Mouse (Mus musculus): ENCODE data around the gene Tbc1d10a. TPM values are rescaled to one million over a fixed set of nuclear protein-coding genes. Genes with fewer than 3 reads are reported as not detected.

Tbc1d10a gene
- 21.6 and 22.7 TPM in 2 replicates for polyA plus RNA-seq (2012)

DNA sequence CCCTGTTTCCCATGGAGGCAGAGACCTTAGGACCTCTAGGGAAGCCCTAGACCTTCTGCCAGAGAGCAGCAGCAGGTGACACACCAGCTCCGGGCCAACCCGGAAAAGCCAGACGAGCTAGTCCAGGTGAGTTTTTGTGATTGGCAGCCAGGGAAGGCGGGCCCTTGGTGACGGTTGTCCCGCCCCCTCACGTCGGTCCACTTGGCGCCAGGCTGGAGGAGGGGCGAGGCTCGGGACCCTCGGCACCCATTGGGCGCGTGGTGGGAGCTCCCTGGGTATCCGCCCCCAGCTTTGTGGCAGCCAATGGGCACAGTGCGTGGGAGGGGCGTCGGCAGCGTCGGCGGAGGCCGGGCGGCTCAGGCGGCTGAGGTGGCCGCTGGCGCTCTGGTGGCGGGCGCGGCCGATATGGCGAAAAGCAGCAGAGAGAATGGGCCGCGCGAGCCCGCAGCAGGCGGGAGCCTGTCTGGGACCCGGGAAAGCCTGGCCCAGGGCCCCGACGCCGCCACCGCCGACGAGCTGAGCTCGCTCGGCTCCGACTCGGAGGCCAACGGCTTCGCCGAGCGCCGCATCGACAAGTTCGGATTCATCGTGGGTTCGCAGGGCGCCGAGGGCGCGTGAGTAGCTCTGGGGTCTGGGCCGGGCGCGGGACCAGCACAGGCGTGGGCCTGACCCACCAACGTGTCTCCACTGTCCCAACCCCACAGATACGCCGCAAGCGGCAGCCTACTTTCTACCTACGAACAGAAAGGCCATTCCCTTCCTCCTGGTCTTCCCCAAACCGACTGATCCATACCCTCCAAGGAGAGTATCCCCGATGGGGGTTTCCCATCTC lies at the start of gene Tbc1d10a:
Tbc1d10a (plus strand) TSS at position 304 of the 832 bp plus-strand sequence.
- TF ChIP-seq GATA1 (IDR thresholded peaks at IDR 0.05; ENCODE audit: low read length), result no peak

DNA sequence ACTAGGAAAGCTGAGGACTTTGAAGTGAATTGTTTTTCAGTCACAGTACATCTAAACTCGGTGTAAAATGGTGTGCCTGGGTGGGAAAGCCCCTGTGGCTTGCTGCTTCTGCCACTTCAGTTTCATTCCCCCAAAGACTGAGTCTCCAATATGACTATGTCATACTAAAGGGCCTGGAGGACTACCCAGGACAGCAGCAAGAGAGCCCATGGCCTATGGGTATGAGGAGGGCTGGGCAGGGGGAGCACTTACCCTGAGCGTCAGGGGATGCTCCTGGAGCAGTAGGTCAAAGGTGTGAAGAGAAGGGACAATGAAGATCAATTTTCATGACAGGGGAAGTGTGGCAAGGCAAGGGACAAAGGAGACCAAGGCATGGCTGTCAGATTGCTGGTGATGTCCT lies 47.6 kb upstream of the Tbc1d10a start:
- TF ChIP-seq GATA1 (IDR thresholded peaks at IDR 0.05; ENCODE audit: low read length), result no peak

DNA sequence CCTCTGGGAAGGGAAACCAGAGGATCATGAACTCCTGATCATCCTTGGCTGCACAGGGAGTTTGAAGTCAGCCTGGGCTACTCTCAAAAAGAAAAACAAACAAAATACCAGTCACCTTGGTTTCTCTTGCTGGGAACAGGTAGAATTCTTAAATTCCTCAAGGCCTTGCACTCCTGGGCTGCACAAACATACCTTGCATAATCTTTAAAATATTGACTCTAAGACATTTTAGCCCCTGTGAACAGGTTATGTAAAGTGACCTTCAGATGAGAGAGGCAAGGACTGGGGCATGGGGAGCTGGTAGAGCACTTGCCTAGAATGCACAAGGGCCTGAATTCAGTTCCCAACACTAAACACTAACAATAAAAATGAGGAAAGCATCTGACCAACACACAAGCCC lies 45.1 kb upstream of the Tbc1d10a start:
- no peak for TF ChIP-seq GATA1 (IDR thresholded peaks at IDR 0.05; ENCODE audit: low read length)

DNA sequence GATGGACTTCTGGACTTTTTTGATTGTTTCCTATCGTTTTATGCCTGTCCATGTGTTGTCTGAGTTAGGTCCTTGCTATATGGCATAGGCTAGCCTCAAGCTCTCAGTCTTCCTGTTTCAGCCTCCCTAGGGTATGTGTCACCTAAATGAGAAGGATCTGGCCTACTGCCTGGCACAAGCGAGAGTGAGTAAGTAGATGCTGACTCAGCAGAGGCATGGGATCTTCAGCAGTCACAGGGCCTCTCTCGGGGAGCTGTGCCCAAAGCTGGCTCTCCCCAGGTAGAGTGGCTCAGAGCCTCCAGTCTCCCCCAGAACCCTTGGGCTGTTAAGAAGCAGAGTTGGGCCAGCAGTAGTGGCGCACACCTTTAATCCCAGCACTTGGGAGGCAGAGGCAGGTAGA lies 44.2 kb upstream of the Tbc1d10a start:
- TF ChIP-seq GATA1 (IDR thresholded peaks at IDR 0.05; ENCODE audit: low read length), result no peak

DNA sequence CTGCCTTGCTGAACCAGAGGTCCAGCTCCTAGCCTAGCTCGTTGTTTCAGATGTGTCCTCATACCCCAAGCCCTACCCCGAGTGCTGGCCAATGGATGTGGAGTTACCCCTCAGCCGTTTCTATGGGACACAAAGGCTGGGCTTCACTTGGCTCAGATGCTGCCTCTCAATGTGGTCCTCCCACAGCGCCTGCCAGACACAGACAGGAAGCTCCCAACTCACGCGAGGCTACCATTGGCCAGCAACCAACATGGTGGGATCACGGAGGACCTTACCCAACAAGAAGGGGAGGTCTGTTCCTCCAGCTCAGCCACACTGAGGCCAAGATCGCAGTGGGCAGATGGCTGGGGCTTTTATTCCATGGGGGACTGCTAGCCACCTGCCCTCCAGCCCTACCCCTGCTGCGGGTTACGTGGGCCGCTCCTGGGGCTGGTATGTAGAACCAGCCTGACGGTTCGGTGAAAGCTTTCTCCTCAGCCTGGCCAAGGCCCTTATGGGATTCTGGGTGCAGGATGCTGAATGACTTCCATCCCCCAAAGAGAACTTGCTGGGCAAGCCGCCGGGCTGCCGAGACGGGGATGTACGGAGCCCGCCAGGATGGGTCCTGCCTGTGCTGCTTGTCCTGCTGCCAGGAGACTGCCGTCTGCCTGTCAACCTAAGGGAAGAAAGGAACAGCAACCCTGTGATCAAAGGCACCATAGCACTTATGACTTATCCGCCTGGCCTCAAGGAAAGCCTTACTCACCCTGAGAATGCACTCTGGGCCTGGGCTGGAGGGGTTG lies 43.1 kb upstream of the Tbc1d10a start:
- TF ChIP-seq GATA1 (IDR thresholded peaks at IDR 0.05; ENCODE audit: low read length), result no peak

DNA sequence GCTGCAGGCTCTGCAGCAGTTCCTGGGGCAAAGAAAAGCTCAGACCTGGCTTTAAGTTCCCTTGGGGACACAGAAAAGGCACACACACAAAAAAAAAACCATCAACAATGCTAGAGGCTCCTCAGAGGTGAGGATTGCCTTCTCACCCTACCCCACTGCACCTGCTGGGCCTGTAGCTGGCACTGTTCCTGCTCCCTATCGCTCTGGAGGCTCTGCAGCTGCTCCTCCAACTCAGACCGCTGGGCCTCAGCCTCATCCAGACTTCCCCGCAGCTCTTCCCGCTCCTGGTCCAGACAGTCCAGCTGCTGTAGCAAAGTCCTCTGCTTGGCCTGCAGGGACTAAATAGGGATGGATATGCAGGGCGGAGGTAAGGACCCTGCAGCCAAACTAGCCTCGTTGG lies 40.2 kb upstream of the Tbc1d10a start:
- no peak for TF ChIP-seq GATA1 (IDR thresholded peaks at IDR 0.05; ENCODE audit: low read length)

DNA sequence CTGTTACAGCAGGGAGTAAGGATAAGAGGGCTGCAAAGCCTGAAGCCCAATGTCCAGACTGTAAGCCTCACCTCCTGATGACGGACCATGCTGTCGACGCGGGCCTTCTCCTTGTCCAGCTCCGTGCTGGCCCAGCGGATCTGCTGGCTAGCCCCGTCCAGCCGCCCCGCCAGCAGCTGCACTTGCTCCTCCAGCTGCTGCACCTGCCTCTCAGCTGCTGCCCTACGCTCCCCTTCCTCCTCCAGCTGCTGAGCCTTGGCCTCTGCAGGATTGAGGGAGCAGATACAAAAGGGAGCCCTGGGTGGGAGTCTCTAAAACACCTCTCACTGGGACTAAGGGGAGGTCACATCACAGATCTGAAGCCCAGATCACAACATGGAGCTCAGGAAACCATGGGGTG lies 39.5 kb upstream of the Tbc1d10a start:
- TF ChIP-seq GATA1 (IDR thresholded peaks at IDR 0.05; ENCODE audit: low read length), result no peak

DNA sequence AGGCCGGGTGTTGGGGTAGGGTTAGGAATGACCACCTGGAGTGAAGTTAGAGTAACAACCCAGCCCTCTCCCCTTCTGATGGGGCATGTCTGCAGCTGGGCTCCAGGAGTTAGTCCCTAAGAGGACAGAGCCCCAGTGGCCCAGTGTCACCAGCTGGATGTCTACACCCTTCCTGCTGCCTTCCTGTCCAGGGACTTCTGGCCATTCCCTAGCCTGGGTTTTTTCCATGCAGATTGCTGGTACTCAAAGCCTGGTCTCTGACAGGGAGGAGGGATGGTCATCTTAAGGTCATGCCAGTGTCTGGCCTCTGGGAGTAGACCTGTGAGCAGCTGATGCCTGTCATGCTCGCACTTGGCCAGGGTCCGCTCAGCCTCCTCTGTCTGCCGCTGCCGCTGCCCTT lies 38.5 kb upstream of the Tbc1d10a start:
- TF ChIP-seq GATA1 (IDR thresholded peaks at IDR 0.05; ENCODE audit: low read length), result no peak

DNA sequence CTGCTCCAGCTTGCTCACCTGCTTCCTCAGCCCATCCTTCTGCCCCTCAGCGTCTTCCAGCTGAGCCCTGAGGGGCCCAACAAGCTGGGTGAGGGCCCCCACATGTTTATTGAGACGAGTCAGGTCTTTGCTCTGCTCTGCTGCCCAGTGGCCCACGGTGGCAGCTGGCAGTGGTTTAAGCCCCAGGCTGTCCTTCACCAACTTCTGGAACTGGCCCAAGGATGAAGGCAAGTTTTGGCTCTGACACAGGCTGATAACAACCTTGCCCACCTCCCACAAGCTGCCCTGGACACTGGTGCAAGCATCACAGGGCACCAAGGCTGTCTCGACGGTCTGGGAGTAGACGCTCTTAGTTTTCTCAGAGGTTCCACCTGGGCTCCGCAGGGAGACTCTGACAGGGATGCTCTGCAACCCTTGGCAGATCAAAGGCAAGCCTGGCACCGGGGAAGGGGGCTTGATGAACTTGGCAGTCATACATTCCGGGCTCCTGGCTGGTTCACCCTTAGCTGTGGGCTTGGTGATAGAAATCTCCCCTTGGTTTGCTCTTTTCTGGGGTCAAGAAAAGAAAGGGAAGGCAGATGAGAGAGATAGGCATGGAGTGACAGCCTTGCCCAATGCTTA lies 37.9 kb upstream of the Tbc1d10a start:
- TF ChIP-seq GATA1 (IDR thresholded peaks at IDR 0.05; ENCODE audit: low read length), result no peak

DNA sequence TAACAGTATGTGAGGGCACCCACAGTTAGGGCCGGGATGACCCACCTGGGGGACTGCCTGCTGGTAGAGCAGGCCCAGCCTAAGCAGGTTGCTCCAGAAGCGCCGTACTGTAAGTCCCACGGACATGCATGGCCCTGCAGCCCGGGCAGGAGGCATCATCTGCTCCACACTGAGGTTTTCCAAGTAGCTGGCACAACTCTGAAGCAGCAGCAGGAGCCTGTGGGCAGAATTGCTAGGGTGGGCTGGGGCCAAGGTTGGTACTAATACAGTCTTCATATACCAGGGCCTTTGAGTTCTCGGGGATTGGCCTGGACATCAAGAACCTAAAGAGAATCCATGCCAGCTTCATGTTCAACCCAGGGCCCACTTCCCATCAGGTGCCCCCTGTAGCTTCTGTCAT lies 36.7 kb upstream of the Tbc1d10a start:
- TF ChIP-seq GATA1 (IDR thresholded peaks at IDR 0.05; ENCODE audit: low read length), result no peak

DNA sequence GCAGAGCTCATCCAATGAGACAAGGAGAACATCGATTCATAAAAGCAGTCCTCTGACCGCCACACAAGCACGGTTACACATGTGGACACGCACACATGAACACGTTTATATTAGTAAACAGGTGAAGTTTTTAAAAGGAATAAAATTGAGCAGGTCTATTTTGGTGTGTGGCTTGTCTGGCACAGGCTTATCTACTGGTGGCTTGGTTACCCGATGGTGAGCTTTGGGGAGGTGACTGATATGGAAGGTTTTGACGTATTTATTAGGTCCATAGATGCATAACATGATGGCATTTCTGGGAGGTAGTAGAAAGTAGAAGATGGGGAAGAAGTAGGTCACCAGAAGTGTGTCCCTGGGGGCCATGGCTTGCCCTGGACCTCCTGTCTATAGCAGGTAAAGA lies 32.9 kb upstream of the Tbc1d10a start:
- TF ChIP-seq GATA1 (IDR thresholded peaks at IDR 0.05; ENCODE audit: low read length), result no peak

DNA sequence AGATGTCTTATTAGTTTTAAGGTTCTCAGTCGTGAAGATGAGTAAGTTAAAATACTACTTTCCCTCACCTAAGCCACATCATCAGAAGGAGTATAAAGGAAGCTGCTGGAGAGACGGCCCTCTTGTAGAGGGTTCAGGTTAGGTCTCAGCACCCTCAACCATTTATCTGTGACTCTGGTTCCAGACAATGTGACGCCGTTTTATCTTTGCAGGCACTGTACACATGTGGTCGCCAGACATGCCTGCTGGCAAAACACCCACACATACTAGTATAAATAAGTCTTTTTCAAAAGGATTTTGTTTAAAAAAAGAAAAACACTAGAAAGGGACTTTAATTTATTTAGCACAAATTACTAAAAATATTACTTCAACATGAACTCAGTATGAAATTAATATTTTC lies 30.9 kb upstream of the Tbc1d10a start:
- no peak for TF ChIP-seq GATA1 (IDR thresholded peaks at IDR 0.05; ENCODE audit: low read length)

DNA sequence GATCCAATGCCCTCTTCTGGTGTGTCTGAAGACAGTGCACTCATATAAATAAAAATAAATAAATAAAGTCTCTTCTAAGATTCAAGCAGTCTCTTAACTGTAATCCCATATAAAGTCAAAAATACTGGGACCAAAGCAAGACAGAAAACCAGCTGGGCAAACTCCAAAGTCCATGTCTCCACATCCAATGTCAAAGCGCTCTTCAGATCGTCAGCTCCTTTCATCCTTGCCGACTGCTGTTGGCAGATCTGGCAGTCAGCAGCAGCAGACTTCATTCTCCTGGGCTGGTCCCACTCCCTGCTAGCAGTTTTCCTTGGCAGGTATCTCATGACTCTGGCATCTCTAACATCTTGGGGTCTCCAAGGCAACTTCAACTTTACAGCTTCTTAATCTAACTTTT lies 27.9 kb upstream of the Tbc1d10a start:
- TF ChIP-seq GATA1 (IDR thresholded peaks at IDR 0.05; ENCODE audit: low read length), result no peak

DNA sequence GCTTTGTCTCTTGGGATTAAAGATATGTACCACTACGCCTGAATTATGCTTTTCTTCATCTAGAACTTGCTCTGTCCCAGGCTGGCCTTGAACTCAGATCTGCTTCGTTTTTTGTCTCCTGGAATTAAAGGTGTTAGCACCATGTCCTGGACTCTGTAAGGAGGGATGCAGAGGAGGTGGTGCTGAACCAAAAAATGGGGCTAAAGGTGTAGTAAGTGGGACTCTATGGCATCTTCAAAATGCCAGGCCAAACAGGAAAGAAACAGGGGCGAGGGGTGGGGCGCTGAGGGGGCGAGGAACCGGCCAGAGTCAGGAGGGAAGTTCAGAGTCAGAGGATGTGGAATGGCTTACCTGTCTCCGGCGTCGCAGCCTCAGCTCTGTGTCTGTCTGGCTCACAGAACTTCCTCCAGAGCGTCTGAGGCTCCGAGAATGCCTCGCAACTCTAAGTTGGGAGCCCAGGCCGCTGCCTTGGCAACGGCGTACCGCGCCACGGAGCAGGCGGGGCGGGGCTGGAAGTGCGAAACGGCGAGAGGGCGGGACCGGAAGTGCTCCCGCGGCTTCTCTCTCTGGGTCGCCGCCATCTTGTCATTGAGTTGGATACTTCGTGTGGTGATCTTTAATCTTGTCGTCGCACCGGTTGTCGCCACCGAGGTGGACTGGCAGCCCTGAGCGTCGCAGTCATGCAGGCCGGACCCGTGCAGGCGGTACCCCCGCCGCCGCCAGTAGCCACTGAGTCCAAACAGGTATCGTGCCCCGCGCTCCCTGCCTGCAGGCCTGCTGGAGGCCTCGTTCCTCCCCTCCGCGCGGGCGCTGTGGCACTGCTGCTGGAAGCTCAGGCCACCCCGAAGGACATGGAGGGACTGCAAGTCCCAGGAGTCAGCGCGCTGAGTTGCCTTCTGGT lies 26.5 kb upstream of the Tbc1d10a start, which contains the start of the genes Ccdc157 and Sf3a1:
Ccdc157 (minus strand) TSS at position 486 of the 901 bp plus-strand sequence.
Sf3a1 (plus strand) TSS at position 543 of the 901 bp plus-strand sequence.
- no peak for TF ChIP-seq GATA1 (IDR thresholded peaks at IDR 0.05; ENCODE audit: low read length)
